Mouse (Mus musculus) liver, adult 2 months (tissue): Measurements from ENCODE around the gene Krcc1.

Experiments used
- CTCF ChIP-seq: fragments of 200-500 bp; IDR thresholded peaks from 2 replicates; pipeline ENCODE4 v1.5.1; 2011; ENCODE audit warnings: low read depth, low read length, control low read depth
- POLR2A ChIP-seq: fragments of 200-500 bp; IDR thresholded peaks from 2 replicates; pipeline ENCODE4 v1.6.1; 2011; ENCODE audit warnings: low read length, control low read depth; ENCODE audit not compliant: insufficient read depth; ENCODE audit errors: extremely low read depth

DNA sequence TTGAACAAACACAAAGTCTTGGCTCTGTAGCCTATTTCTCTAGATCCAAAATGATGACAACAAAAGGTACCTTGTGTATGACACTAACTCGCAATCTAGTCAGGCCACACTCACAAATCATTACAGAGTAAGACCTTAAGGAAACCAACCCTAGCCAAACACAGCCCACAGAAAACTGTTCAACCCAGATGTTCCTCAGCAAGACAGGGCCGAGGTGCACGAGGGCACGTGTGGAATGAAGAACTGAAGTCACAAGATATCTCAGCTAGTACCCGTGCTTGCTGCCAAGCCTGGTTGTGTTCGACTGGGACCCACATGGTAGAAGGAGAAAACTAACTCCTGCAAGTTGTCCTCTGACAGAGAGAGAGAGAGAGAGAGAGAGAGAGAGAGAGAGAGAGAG is 58.4 kb downstream of the Krcc1 start:
- TF ChIP-seq CTCF (no peak), POLR2A (no peak)
